Mouse (Mus musculus): ENCODE measurements around the gene Spem1. TPM values are rescaled to one million over a fixed set of nuclear protein-coding genes. Genes with fewer than 3 reads are reported as not detected.

The Spem1 gene
- total and polyA plus RNA-seq, 2 experiments from 2014 or later: 0.20 to 0.93 TPM

- no peak for TF ChIP-seq CTCF (IDR thresholded peaks at IDR 0.05)
- 95% methylated on average over 12 of the region's 12 CpGs for WGBS
These were observed 5.5 kb downstream of the Spem1 start for GRCm38 (mm10) chr11:69816520-69816919.

GRCm38 (mm10) chr11:69815155-69815554 is 6.8 kb downstream of the Spem1 start, which contains the start of gene Gm39566:
TSS of gene Gm39566 (minus strand) at chr11:69815298.
- no peak within 1 kb of the TSS for H3K27ac ChIP-seq (ENCODE audit: low read depth, low read length)
- H3K27me3 ChIP-seq (ENCODE audit: insufficient read depth, low read length): no peaks in the 10 kb centered on the region
- no peaks in the 10 kb centered on the region for H3K36me3 ChIP-seq (ENCODE audit: insufficient read depth, low read length)
- H3K4me2 ChIP-seq (ENCODE audit: low read depth, low read length, poor library complexity, severe bottlenecking): no peak within 1 kb of the TSS
- H3K4me1 ChIP-seq (ENCODE audit: insufficient read depth, low read length): no peaks in the 10 kb centered on the region
- TF ChIP-seq CTCF (IDR thresholded peaks at IDR 0.05): no peak
- DNase-seq (ENCODE audit: low spot score): no peak
- no peak within 1 kb of the TSS for H3K4me3 ChIP-seq (ENCODE audit: low read depth, low read length)
- 65% methylated on average over 10 of the region's 10 CpGs for WGBS
- ATAC-seq (ENCODE audit: low FRiP score): no peak
- no peaks in the 10 kb centered on the region for H3K9me3 ChIP-seq (ENCODE audit: low read length)
- no peak within 1 kb of the TSS for H3K9ac ChIP-seq (replicated peaks; ENCODE audit: low read length, poor library complexity, severe bottlenecking)

More at GRCm38 (mm10) chr11:69816520-69816919, 5.5 kb downstream of the Spem1 start:
- no peak for ATAC-seq (ENCODE audit: low FRiP score)
- no peak overlapping the region for H3K27ac ChIP-seq (ENCODE audit: low read depth, low read length)
- DNase-seq (ENCODE audit: low spot score): no peak
- H3K4me2 ChIP-seq (ENCODE audit: low read depth, low read length, poor library complexity, severe bottlenecking): no peak overlapping the region
- no peaks in the 10 kb centered on the region for H3K36me3 ChIP-seq (ENCODE audit: insufficient read depth, low read length)
- no peaks in the 10 kb centered on the region for H3K9me3 ChIP-seq (ENCODE audit: low read length)
- H3K27me3 ChIP-seq (ENCODE audit: insufficient read depth, low read length): no peaks in the 10 kb centered on the region
- H3K4me1 ChIP-seq (ENCODE audit: insufficient read depth, low read length): no peaks in the 10 kb centered on the region
- H3K9ac ChIP-seq (replicated peaks; ENCODE audit: low read length, poor library complexity, severe bottlenecking): no peak overlapping the region
- no peak overlapping the region for H3K4me3 ChIP-seq (ENCODE audit: low read depth, low read length)

- H3K4me1 ChIP-seq (ENCODE audit: insufficient read depth, low read length): no peaks in the 10 kb centered on the region
- DNase-seq (ENCODE audit: low spot score) (no peak), ATAC-seq (ENCODE audit: low FRiP score) (no peak)
- H3K9me3 ChIP-seq (ENCODE audit: low read length): no peaks in the 10 kb centered on the region
- H3K36me3 ChIP-seq (ENCODE audit: insufficient read depth, low read length): no peaks in the 10 kb centered on the region
- H3K27me3 ChIP-seq (ENCODE audit: insufficient read depth, low read length): 0 out of 2 replicates have a peak, but pooled peaks cover 2% of the 10 kb centered on the region
- no peak overlapping the region for H3K4me2 ChIP-seq (ENCODE audit: low read depth, low read length, poor library complexity, severe bottlenecking)
- TF ChIP-seq CTCF (IDR thresholded peaks at IDR 0.05): no peak
- H3K9ac ChIP-seq (replicated peaks; ENCODE audit: low read length, poor library complexity, severe bottlenecking): no peak overlapping the region
- H3K4me3 ChIP-seq (ENCODE audit: low read depth, low read length): no peak overlapping the region
- H3K27ac ChIP-seq (ENCODE audit: low read depth, low read length): no peak overlapping the region
These were observed 11.7 kb downstream of the Spem1 start for GRCm38 (mm10) chr11:69810280-69810679.

- DNase-seq (ENCODE audit: low spot score): no peak
- Histone ChIP-seq H3K4me2 (ENCODE audit: low read depth, low read length, poor library complexity, severe bottlenecking) (no peak overlapping the region), H3K9ac (replicated peaks; ENCODE audit: low read length, poor library complexity, severe bottlenecking) (no peak overlapping the region), H3K4me3 (ENCODE audit: low read depth, low read length) (no peak overlapping the region), H3K9me3 (ENCODE audit: low read length) (no peaks in the 10 kb centered on the region), H3K27ac (ENCODE audit: low read depth, low read length) (no peak overlapping the region), H3K27me3 (ENCODE audit: insufficient read depth, low read length) (0 out of 2 replicates have a peak, but pooled peaks cover 4% of the 10 kb centered on the region), H3K4me1 (ENCODE audit: insufficient read depth, low read length) (0 out of 2 replicates have a peak, but pooled peaks cover 3% of the 10 kb centered on the region), H3K36me3 (ENCODE audit: insufficient read depth, low read length) (no peaks in the 10 kb centered on the region)
- TF ChIP-seq CTCF (IDR thresholded peaks at IDR 0.05): no peak
- ATAC-seq (ENCODE audit: low FRiP score): no peak
- 80% methylated on average over 2 of the region's 2 CpGs for WGBS
These were observed 14.3 kb downstream of the Spem1 start for GRCm38 (mm10) chr11:69807641-69808040.

- 0 out of 2 replicates have a peak, but pooled peaks cover 4% of the 10 kb centered on the region for H3K27me3 ChIP-seq (ENCODE audit: insufficient read depth, low read length)
- peak; percentile 24; the same call in 1 of the 2 replicates for TF ChIP-seq CTCF (IDR thresholded peaks at IDR 0.05)
- H3K4me1 ChIP-seq (ENCODE audit: insufficient read depth, low read length): 0 out of 2 replicates have a peak, but pooled peaks cover 3% of the 10 kb centered on the region
- no peaks in the 10 kb centered on the region for H3K9me3 ChIP-seq (ENCODE audit: low read length)
- H3K4me2 ChIP-seq (ENCODE audit: low read depth, low read length, poor library complexity, severe bottlenecking): no peak overlapping the region
- H3K36me3 ChIP-seq (ENCODE audit: insufficient read depth, low read length): no peaks in the 10 kb centered on the region
- H3K9ac ChIP-seq (replicated peaks; ENCODE audit: low read length, poor library complexity, severe bottlenecking): no peak overlapping the region
- no peak for ATAC-seq (ENCODE audit: low FRiP score)
- WGBS: 85% methylated on average over 4 of the region's 4 CpGs
- no peak for DNase-seq (ENCODE audit: low spot score)
- no peak overlapping the region for H3K27ac ChIP-seq (ENCODE audit: low read depth, low read length)
- H3K4me3 ChIP-seq (ENCODE audit: low read depth, low read length): no peak overlapping the region
These were observed 15.6 kb downstream of the Spem1 start for GRCm38 (mm10) chr11:69806378-69806777.

GRCm38 (mm10) chr11:69804972-69805909 is 16.7 kb downstream of the Spem1 start, which contains the start of gene Tmem102:
TSS of gene Tmem102 (minus strand) at chr11:69805624.
- Histone ChIP-seq H3K4me3 (ENCODE audit: low read depth, low read length) (no peak within 1 kb of the TSS), H3K9me3 (ENCODE audit: low read length) (no peaks in the 10 kb centered on the region), H3K4me1 (ENCODE audit: insufficient read depth, low read length) (0 out of 2 replicates have a peak, but pooled peaks cover 3% of the 10 kb centered on the region), H3K27me3 (ENCODE audit: insufficient read depth, low read length) (0 out of 2 replicates have a peak, but pooled peaks cover 4% of the 10 kb centered on the region), H3K36me3 (ENCODE audit: insufficient read depth, low read length) (no peaks in the 10 kb centered on the region), H3K4me2 (ENCODE audit: low read depth, low read length, poor library complexity, severe bottlenecking) (peak within 1 kb of the TSS; percentile 96), H3K9ac (replicated peaks; ENCODE audit: low read length, poor library complexity, severe bottlenecking) (no peak within 1 kb of the TSS), H3K27ac (ENCODE audit: low read depth, low read length) (no peak within 1 kb of the TSS)
- WGBS: 12% methylated on average over 29 of the region's 29 CpGs
- ATAC-seq (ENCODE audit: low FRiP score) (no peak), DNase-seq (ENCODE audit: low spot score) (no peak)
- TF ChIP-seq CTCF (IDR thresholded peaks at IDR 0.05): no peak

Measured in midbrain, postnatal 0 days (tissue).